Mouse (Mus musculus) kidney, embryonic 14.5 days (tissue): ENCODE results near the gene Slc39a11. TPM values are rescaled to one million over a fixed set of nuclear protein-coding genes. Genes with fewer than 3 reads are reported as not detected.

ENCODE experiments used
- ATAC-seq: fragments of 200-750 bp; cut with Nextera tagmentation; 2 replicates; pipeline ENCODE4 v1.8.0; 2017; ENCODE audit warnings: moderate number of reproducible peaks, mild to moderate bottlenecking, moderate TSS enrichment, moderate library complexity; ENCODE audit not compliant: low FRiP score, low TSS enrichment
- H3K27ac ChIP-seq: fragments of 300-500 bp; sonication (generic); 2 replicates; pipeline ENCODE4 v1.5.1; 2014; ENCODE audit warnings: low read depth, mild to moderate bottlenecking, low read length, moderate library complexity, mixed read lengths
- H3K27me3 ChIP-seq: fragments of 300-500 bp; sonication (generic); 2 replicates; pipeline ENCODE4 v1.6.1; 2014; ENCODE audit warnings: mild to moderate bottlenecking, low read length; ENCODE audit not compliant: control insufficient read depth, insufficient read depth
- H3K36me3 ChIP-seq: fragments of 300-500 bp; sonication (generic); 2 replicates; pipeline ENCODE4 v1.6.1; 2014; ENCODE audit warnings: low read length, mixed read lengths; ENCODE audit not compliant: control insufficient read depth, insufficient read depth
- H3K4me1 ChIP-seq: fragments of 300-500 bp; sonication (generic); 2 replicates; pipeline ENCODE4 v1.6.1; 2014; ENCODE audit warnings: low read length, mixed read lengths; ENCODE audit not compliant: control insufficient read depth, insufficient read depth
- H3K4me2 ChIP-seq: fragments of 300-500 bp; sonication (generic); replicated peaks from 2 replicates; pipeline ENCODE4 v1.6.1; 2014; ENCODE audit warnings: low read depth, mild to moderate bottlenecking, low read length
- H3K4me3 ChIP-seq: fragments of 300-500 bp; sonication (generic); 2 replicates; pipeline ENCODE4 v1.5.1; 2014; ENCODE audit warnings: mild to moderate bottlenecking, low read length
- H3K9ac ChIP-seq: fragments of 300-500 bp; sonication (generic); 2 replicates; pipeline ENCODE4 v1.6.1; 2014; ENCODE audit warnings: low read depth, mild to moderate bottlenecking, low read length, moderate library complexity
- H3K9me3 ChIP-seq: fragments of 300-500 bp; sonication (generic); 2 replicates; pipeline ENCODE4 v1.6.1; 2016; ENCODE audit warnings: low read length; ENCODE audit not compliant: control insufficient read depth
- WGBS: fragments of 180-500 bp; shearing (Covaris S2); extraction: QIAGEN DNeasy Blood & Tissue Kit; methylation state at CpG from one replicate; pipeline ENCODE4 v1.1.7; 2014; 5-methylcytosine and 5-hydroxymethylcytosine counted together
- polyA plus RNA-seq: library from polyadenylated mRNA; unstranded; fragments of >200 nt; fragmentation: Nextera tagmentation; extraction: Ambion mirVana; gene quantifications from 2 replicates; pipeline ENCODE4 v1.2.1, GENCODE M21; 2014

The Slc39a11 gene
- polyA plus RNA-seq, 1 experiment from 2014 or later: 16.4 TPM

DNA sequence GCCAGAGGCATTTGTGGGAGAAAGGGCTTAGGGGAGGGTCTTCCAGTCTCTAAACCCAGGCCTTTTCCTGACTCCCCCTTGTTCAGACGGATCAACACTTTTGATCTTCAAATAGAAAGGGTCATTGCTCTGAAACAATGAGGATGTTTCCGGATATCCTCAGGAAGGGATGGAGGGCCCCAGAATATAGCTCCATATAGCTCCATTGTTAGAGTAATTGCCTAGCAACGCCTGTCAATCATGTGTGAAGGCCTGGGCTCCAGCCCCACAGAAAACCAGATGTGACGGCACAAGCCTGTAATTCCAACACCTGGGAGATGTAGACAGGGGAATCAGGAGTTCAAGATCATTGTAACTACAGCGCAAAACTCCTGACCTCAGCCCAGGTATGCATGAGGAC, 214.2 kb downstream of the Slc39a11 start:
- Histone ChIP-seq H3K4me1 (no peaks in the 10 kb centered on the region), H3K36me3 (no peaks in the 10 kb centered on the region), H3K9me3 (no peaks in the 10 kb centered on the region), H3K9ac (no peak overlapping the region), H3K4me2 (no peak overlapping the region), H3K27ac (no peak overlapping the region), H3K4me3 (no peak overlapping the region), H3K27me3 (no peaks in the 10 kb centered on the region)
- ATAC-seq: no peak
- WGBS: 55% methylated on average over 5 of the region's 5 CpGs

DNA sequence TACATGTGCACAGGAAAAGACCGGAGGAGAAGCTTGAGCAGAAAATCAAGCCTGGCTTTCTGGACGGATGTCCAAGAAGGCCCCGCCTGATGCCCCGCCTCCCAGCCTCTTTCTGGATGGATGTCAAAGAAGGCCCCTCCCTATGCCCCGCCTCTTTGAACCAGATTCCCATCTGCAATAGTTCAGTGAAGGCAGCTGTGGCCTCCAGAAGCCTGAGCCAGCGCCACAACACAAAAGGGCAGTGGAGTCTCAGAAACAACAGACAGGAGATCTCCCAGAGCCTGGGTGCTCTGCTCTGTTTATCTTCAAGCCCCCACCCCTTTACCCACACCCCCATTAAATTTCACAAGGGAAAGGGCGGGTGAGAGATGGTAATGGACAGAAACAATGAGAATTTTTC, 218.7 kb downstream of the Slc39a11 start:
- H3K27ac ChIP-seq: no peak overlapping the region
- 75% methylated on average over 7 of the region's 7 CpGs for WGBS
- no peak overlapping the region for H3K9ac ChIP-seq
- ATAC-seq: no peak; the same call in 1 of the 2 replicates
- no peaks in the 10 kb centered on the region for H3K9me3 ChIP-seq
- no peaks in the 10 kb centered on the region for H3K4me1 ChIP-seq
- no peak overlapping the region for H3K4me2 ChIP-seq
- H3K27me3 ChIP-seq: no peaks in the 10 kb centered on the region
- H3K36me3 ChIP-seq: no peaks in the 10 kb centered on the region
- no peak overlapping the region for H3K4me3 ChIP-seq

DNA sequence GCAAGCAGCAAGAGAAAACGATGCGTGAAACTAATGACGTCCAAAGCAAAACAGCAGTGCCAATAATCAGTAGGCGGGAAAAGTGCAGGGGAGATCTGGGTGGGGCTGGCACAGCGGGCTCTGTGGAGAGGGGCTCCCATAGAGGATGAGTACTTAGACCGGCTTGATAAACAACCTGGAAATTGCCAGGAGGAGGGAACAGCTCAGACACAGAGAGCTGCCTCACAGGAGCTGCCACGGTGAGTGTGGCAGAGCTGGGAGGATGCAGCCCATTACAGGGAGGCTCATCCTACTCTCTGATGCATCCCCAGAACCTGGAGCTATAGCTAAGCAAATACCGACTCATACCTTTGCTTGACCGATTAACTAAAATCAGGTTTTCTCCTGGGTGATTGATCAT, 224.0 kb downstream of the Slc39a11 start:
- no peak for ATAC-seq
- H3K27ac ChIP-seq: no peak overlapping the region
- no peak overlapping the region for H3K9ac ChIP-seq
- H3K4me3 ChIP-seq: no peak overlapping the region
- no peaks in the 10 kb centered on the region for H3K36me3 ChIP-seq
- no peaks in the 10 kb centered on the region; the same call in 1 of the 2 replicates for H3K4me1 ChIP-seq
- 43% methylated on average over 9 of the region's 9 CpGs for WGBS
- H3K9me3 ChIP-seq: no peaks in the 10 kb centered on the region
- H3K27me3 ChIP-seq: no peaks in the 10 kb centered on the region
- no peak overlapping the region for H3K4me2 ChIP-seq

GRCm38 (mm10) chr11:113425454-113425853, 224.4 kb downstream of the Slc39a11 start:
- Histone ChIP-seq H3K36me3 (no peaks in the 10 kb centered on the region), H3K27ac (no peak overlapping the region), H3K9me3 (no peaks in the 10 kb centered on the region), H3K9ac (no peak overlapping the region), H3K4me2 (no peak overlapping the region), H3K4me1 (no peaks in the 10 kb centered on the region; the same call in 1 of the 2 replicates), H3K4me3 (no peak overlapping the region), H3K27me3 (no peaks in the 10 kb centered on the region)
- ATAC-seq: no peak
- 50% methylated on average over 3 of the region's 3 CpGs for WGBS

- no peaks in the 10 kb centered on the region for H3K9me3 ChIP-seq
- no peaks in the 10 kb centered on the region; the same call in 1 of the 2 replicates for H3K4me1 ChIP-seq
- ATAC-seq: peak; percentile 56; the same call in 1 of the 2 replicates
- no peak overlapping the region for H3K9ac ChIP-seq
- no peak overlapping the region for H3K27ac ChIP-seq
- H3K4me3 ChIP-seq: no peak overlapping the region
- H3K27me3 ChIP-seq: no peaks in the 10 kb centered on the region
- H3K4me2 ChIP-seq: no peak overlapping the region
- H3K36me3 ChIP-seq: no peaks in the 10 kb centered on the region
- WGBS: 45% methylated on average over 3 of the region's 4 CpGs
These were observed 225.1 kb downstream of the Slc39a11 start for GRCm38 (mm10) chr11:113424765-113425164.

DNA sequence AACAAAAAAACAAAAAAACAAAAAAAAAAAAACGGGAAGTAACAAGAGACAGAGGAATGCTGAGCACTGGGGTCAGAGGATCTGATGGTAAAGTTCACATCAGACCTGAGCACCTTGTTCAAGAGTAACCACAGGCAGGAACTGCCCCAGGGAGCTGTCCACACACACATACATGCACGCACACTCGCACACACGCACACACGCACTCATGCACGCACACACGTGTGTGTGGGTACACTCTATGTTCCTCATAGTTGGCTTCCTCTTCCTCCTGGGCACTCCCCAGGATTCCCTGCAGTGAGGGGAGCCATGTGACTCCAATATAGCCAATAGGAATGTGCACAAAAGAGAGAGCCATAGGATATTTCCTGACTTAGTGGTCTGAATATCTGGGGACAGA, 227.3 kb downstream of the Slc39a11 start:
- ATAC-seq: no peak

DNA sequence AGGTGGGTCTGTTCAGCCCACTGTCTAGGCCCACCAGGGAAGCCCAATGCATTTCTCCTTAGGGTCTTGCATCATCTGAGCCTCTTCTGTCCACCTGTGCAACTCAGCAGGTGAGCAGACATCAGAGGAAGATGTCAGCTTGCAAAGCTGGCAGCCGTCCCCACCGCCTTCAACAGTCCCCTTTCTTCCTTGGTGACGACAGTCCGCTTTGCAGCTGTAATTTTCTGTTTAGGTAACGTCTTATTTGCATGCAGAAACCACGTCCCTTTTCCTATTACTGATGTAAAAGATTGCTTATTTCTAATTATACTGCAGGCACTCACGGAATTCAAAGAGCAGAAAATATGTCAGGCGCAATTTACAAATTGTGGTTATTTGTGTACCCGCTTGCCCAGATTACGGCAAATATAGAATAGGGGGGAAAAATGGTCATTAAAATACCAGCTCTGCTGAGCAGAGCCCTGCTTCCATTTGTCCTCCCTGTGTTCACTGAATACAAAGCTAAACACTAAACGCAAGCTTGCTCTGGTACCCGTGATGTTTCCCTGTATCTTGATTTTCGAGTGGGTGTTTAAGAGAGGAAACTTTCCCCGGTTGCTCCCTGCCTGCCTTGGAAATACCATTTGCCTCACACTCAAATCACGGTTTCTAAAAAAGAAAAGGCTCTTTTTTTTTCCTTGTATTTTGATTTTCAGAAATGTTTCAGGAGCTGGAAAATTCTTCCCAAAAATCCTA, 230.8 kb downstream of the Slc39a11 start:
- Histone ChIP-seq H3K36me3 (no peaks in the 10 kb centered on the region), H3K4me2 (no peak overlapping the region), H3K27me3 (no peaks in the 10 kb centered on the region), H3K4me3 (no peak overlapping the region), H3K9me3 (no peaks in the 10 kb centered on the region), H3K4me1 (no peaks in the 10 kb centered on the region), H3K27ac (no peak overlapping the region), H3K9ac (no peak overlapping the region)
- ATAC-seq: no peak
- WGBS: 83% methylated on average over 15 of the region's 15 CpGs

More for the DNA sequence above, 227.3 kb downstream of the Slc39a11 start:
- Histone ChIP-seq H3K27me3 (no peaks in the 10 kb centered on the region), H3K9ac (no peak overlapping the region), H3K27ac (no peak overlapping the region), H3K4me1 (no peaks in the 10 kb centered on the region; the same call in 1 of the 2 replicates), H3K4me2 (no peak overlapping the region), H3K36me3 (no peaks in the 10 kb centered on the region), H3K9me3 (no peaks in the 10 kb centered on the region), H3K4me3 (no peak overlapping the region)
- WGBS: 94% methylated on average over 7 of the region's 7 CpGs

GRCm38 (mm10) chr11:113417948-113418347, 231.9 kb downstream of the Slc39a11 start:
- Histone ChIP-seq H3K27ac (no peak overlapping the region), H3K9ac (no peak overlapping the region), H3K27me3 (no peaks in the 10 kb centered on the region), H3K4me1 (no peaks in the 10 kb centered on the region), H3K4me2 (no peak overlapping the region), H3K36me3 (no peaks in the 10 kb centered on the region), H3K4me3 (no peak overlapping the region), H3K9me3 (no peaks in the 10 kb centered on the region)
- WGBS: 89% methylated on average over 4 of the region's 4 CpGs
- no peak for ATAC-seq

DNA sequence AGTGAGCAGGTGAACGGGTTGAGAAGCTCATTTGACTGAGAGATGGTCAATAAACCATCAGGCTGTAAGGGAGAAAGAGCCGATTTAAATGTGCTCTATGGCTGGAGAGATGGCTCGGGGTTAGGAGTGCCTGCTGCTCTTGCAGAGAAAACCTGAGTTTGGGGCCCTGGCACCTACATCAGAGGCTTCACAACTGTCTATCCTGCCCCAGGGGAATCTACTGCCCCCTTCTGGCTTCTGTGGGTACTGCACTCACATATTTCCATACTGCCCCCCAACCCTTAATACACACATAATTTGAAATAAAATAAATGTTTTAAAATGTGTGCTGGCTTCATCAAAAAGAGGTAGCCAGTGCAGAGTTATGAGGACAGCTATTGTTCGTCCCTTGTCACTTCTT, 237.3 kb downstream of the Slc39a11 start:
- no peak for ATAC-seq
- no peak overlapping the region for H3K4me3 ChIP-seq
- H3K27ac ChIP-seq: no peak overlapping the region
- no peak overlapping the region for H3K4me2 ChIP-seq
- no peaks in the 10 kb centered on the region for H3K27me3 ChIP-seq
- 90% methylated on average over 4 of the region's 4 CpGs for WGBS
- no peak overlapping the region for H3K9ac ChIP-seq
- H3K36me3 ChIP-seq: no peaks in the 10 kb centered on the region
- H3K9me3 ChIP-seq: no peaks in the 10 kb centered on the region
- H3K4me1 ChIP-seq: no peaks in the 10 kb centered on the region
